Mouse (Mus musculus) hindlimb bud, embryonic 11.5 days (tissue): ENCODE data around the gene Tsen54.

Experiments
- DNase-seq: peaks from one replicate; pipeline ENCODE4 v3.0.0-alpha.2; 2012; ENCODE audit warnings: low read depth, low spot score; ENCODE audit errors: extremely low spot score

Gene Tsen54

GRCm38 (mm10) chr11:115858354-115858753 lies 43.8 kb downstream of the Tsen54 start, which contains the start of gene Myo15b:
Myo15b (plus strand) TSS chr11:115858406.
- DNase-seq, result no peak

GRCm38 (mm10) chr11:115859143-115859945 lies 44.8 kb downstream of the Tsen54 start:
- DNase-seq, result peak; percentile 39

- DNase-seq, result no peak
Measured at GRCm38 (mm10) chr11:115863895-115864294, 49.4 kb downstream of the Tsen54 start.

GRCm38 (mm10) chr11:115869393-115869792 lies 54.9 kb downstream of the Tsen54 start:
- DNase-seq, result no peak

DNA sequence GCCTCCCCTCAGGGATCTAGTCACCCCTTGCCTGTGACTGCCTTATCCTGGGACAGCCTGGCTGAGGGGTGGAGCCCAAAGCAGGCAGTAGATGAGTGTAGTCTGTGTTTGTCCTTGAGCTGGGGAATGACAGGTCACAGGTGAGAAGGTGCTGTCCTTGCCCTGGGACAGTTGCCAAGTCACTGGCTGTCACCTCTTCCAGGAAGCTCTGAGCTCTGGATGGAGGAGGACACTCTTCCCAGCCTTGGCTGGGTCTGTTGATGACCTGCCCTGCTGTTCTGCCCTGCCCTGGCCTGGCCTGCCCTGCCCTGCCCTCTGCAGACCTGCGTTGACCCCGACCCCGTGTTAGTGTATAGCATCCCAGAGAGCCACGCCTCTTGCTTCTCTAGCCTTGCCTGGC lies 57.9 kb downstream of the Tsen54 start:
- DNase-seq, result no peak
